Mouse (Mus musculus) activated CD4-positive, CD25-positive, alpha-beta regulatory T cell (primary cell): ENCODE measurements around the gene Prrxl1. TPM values are rescaled to one million over a fixed set of nuclear protein-coding genes. Genes with fewer than 3 reads are reported as not detected.

Source experiments
- polyA plus RNA-seq, 2 experiments: library from polyadenylated mRNA; unstranded; fragments of 100-300 nt; shearing (Covaris generic); gene quantifications; one replicate each; pipeline ENCODE4 v1.2.1; 2017

Prrxl1 gene
- not detected for polyA plus RNA-seq

DNA sequence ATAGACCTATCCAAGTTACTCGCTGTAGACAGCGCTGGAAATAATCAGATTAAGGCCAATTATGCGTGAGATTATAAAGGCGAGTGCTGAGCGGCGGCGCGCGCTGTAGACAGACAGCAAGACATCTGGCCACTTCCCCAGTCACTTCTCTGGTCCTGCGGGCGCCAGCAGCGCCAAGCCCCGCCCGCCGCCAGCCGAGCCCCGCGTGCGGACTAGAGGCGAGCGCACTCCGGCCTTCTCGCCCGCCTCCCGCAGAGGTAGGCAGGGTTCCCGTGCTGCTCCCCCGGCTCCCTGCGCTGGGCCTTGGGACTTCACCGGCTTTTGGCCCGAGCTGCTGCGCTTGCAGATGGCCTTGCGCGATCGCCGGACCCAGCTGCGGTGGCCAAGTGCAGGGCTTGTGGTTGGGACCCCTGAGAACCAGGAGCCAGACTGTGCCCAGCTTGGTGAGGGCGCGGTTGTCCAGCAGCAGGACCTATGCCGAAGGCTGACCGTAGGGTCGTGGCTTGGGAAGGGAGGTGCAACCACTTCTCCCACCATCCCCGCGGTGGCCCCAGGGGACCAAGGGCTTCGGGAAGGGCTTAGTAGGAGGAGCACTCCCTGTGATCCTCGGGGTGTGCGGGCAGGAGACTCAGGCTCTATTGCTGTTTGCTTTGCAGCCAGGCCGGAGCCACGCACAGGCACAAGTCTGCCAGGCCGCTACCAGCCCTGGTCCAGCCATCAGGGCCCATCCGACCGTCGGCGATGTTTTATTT, at the start of gene Prrxl1:
TSS of gene Prrxl1 (plus strand) at position 118 of the 752 bp plus-strand sequence.

DNA sequence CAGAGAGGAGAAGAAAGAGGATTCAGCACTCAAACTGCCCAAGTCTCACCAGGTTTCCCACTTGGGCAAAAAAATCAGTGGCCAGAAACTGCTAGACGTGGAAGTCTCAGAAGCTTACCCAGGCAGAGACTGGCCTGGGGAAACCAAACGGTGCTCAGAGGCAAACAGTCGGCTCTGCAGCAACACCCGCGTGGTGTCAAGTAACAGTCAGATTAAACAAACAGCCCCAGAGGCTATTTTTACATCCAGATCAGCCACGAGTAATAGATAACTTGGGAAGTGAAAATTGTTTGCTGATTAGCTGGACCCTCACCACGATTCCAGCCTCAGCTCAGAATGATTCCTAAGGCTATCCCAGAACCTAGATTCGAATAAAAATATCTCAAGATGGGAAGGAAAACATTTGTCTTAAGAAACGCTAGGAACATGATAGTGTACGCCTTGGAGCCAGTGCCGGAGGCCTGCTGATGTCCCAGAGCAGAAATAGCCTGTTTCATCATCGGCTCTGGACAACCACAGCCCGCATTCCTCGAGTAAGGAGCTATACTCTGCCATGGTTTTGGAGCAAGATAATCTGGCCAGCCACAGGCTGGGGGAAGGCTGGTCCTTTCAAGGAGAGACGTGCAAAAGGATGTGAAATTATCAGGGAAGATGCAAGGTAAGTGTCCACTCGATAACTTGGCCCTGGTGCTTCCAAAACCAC, 86.1 kb downstream of the Prrxl1 start, which contains the start of gene 3425401B19Rik:
TSS of gene 3425401B19Rik (minus strand) at position 170 of the 703 bp plus-strand sequence.

Other genes starting within 250 kb of the Prrxl1 start
- gene 1700024G13Rik, start 211.0 kb upstream of the Prrxl1 start, polyA plus RNA-seq, result not detected
- gene Slc18a3, start 134.6 kb upstream of the Prrxl1 start, polyA plus RNA-seq, result not detected
- gene Chat, start 133.4 kb upstream of the Prrxl1 start, polyA plus RNA-seq, result under 1 TPM in 1 of 2 experiments, not detected in 1; 0.32 TPM
- 10 to 100 TPM; 27.7 to 33.4 TPM for gene Ercc6, start 85.9 kb upstream of the Prrxl1 start, polyA plus RNA-seq
- not detected for gene 3425401B19Rik, start 85.9 kb downstream of the Prrxl1 start, polyA plus RNA-seq
- 1 to 10 TPM in 1 of 2 experiments, under 1 TPM in 1; 0.82 to 6.6 TPM for gene Tmem273, start 186.6 kb downstream of the Prrxl1 start, polyA plus RNA-seq
- not detected for gene Fam170b, start 234.6 kb downstream of the Prrxl1 start, polyA plus RNA-seq